Mouse (Mus musculus) ZHBTc4 (cell line): Measurements from ENCODE around the gene Mpp6.

ENCODE experiments used
- DNase-seq: peaks from one replicate; pipeline ENCODE4 v3.0.0-alpha.2; 2011; ENCODE audit warnings: low read depth, low spot score

Gene Mpp6

DNA sequence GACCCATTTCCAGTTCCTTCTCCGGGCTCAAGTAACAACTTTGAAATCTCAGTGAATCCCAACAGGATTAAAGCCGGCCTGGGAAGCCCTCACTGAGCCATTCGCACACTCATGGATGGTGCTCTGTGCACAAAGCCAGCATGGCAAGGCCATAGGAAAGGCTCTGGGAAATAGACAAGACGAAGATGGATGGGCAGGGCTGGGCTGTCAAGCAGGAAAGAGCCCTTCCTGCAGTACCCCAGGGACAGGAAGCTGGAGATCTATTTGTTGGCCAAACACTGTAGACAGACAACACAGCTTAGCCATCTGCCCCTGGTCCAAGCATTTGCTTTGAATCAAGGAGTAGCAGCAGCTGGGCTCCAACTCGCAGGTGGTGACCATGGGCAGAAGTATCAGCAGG is 118.1 kb downstream of the Mpp6 start:
- DNase-seq = no peak

DNA sequence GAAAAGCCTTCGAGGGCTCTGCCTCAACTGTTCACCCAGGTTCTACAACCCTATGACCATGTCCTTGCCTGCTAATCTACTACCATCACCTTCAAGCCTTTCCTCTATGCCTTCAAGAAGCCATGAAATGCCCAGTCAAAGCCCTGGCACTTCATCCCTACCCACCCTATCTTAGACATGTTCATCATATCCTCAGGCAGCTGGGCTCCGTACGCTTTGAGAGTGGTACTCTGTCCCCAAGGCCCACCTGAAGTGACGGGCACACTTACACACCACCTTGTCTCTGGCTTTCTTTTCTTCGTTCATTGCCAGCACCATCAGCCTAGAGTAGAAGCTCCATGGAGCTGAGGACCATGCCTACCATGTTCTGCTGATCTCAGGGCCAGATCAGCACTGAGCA is 121.2 kb downstream of the Mpp6 start:
- no peak for DNase-seq

- peak; percentile 11 for DNase-seq
These were observed 122.9 kb downstream of the Mpp6 start for GRCm38 (mm10) chr6:50232984-50233383.

DNA sequence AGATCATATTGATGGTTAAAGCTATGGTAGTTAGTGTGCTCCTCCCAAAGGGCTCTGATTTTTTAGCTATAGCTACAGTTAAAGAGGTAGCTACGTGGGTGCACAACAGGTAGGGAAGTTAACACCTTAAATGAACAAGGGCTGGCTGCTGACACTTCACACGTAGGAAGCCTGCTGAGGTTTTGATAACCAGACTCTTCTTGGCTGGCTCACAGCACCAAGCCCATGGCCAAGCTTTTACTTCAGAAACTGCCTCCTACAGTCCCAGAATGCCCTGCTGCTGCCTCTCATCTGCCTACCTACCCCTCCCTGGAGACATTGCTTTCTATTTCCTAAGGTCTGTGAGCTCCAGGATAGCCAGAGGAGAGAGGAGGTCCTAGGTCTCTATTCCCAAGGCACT is 127.9 kb downstream of the Mpp6 start:
- no peak for DNase-seq

DNA sequence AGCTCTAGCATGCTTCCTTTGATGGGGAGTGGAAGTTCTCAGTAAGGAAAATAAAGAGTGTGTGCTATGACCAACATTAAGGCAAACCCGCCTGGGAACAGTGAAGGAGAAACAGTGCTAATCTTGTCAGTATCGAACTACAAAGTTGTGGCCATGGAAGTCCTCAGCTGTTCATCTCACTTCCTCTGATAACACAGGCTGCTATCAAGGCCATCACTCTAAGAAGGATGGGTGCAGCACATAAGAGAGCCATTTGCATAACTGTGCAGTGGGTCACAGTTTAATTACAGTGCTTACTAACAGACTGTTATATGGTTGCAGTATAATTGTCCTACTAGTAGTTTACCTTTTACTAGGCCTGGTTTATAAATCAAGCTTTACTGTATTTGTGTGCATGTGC is 129.9 kb downstream of the Mpp6 start:
- peak; percentile 9 for DNase-seq

DNA sequence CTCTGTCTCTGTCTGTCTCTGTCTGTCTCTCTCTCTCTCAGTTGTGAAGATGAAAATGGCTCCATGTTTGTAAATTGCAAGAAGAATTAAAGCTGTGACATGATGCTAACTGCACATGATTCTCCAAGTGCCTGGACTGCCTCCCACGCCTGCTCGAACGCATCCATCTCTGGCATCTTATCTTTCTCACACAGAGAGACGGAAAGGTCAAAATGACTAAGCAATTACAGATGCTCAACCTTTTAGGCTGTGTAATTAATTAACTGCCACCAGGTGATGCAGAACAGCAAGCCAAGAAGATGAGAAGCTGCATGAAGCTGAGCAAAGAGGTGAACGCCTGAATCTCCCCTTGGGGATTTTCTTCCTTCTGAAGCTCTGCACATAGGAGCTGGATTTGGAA is 130.4 kb downstream of the Mpp6 start:
- no peak for DNase-seq

DNA sequence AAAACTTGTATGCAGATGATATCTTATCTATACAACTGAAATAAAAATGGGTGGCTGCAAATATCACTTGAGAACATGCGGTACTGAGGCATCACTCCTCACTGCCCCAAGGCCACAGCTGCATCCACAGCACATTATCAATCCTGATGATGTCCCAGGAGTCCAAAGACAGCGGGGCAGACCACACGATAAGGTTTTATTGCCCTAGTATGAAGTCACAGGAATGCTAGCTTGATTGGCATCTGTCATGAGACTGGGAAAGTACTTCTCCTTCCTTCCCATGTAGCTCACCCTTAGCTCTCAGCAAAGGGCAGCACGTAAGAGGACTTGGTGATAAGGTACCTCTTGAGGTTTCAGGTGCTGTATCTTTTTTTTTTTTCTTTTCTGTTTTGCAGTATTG is 134.1 kb downstream of the Mpp6 start:
- DNase-seq = no peak

DNA sequence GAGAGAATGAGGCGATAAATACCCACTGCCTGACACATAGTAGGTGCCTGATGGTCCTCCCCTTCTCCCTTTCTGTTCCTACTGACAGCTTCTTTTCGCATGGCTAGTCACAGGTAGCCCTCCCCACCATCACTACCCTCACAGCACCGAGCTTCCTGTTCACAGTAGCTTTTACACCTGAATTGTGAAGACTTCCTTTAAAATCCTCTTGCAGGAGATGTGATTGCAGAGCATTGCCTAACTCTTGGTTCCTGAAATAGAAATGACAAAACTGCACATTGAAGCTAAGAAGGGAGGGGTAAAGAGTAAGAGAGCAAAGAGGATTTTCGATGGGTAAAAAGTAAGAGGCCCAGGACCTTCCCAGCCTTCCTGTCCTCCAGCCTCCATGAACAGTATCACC is 134.9 kb downstream of the Mpp6 start:
- DNase-seq = no peak

- DNase-seq = no peak
These were observed 137.3 kb downstream of the Mpp6 start for GRCm38 (mm10) chr6:50247356-50247755.

GRCm38 (mm10) chr6:50247791-50248190 is 137.8 kb downstream of the Mpp6 start:
- DNase-seq = no peak
